ENCODE assay signal across 14 mouse cellular contexts in genomic region chr15:25948257-25949223, GRCm38 (mm10). TPM values are rescaled to one million over a fixed set of nuclear protein-coding genes. Genes with fewer than 3 reads are reported as not detected.
A peak's percentile ranks its signal among the peaks of the same experiment; 100 is the strongest.
DNase-seq lines count a peak whose midpoint lies in the region; ATAC-seq and TF ChIP-seq lines count a peak whose summit lies in the region.
"Had no signal": no experiment of that assay in that cellular context is flagged by ENCODE, and none has a peak within 500 bp of the region (broad histone marks: within the 10 kb centered on the region; RNA-seq: fewer than 3 reads in every experiment).

No protein-coding gene starts in this region.

- peak; percentile 61 for ATAC-seq in hindbrain, embryonic 16.5 days
- ATAC-seq in hindbrain, embryonic 11.5 days (ENCODE audit: low FRiP score) = no peak

- no peaks in the 10 kb centered on the region for H3K9me3 ChIP-seq in hindbrain, embryonic 16.5 days (ENCODE audit: control insufficient read depth, low read length)
- no peaks in the 10 kb centered on the region for H3K9me3 ChIP-seq in hindbrain, embryonic 11.5 days (ENCODE audit: control insufficient read depth, low read length)
- H3K9me3 ChIP-seq: kidney, embryonic 15.5 days; limb, embryonic 13.5 days had no signal

- no peak overlapping the region for H3K4me3 ChIP-seq in hindbrain, embryonic 16.5 days (ENCODE audit: low read length)
- H3K4me3 ChIP-seq in hindbrain, embryonic 11.5 days (ENCODE audit: low read depth, low read length) = no peak overlapping the region
- no peak overlapping the region for H3K4me3 ChIP-seq in myocyte
- H3K4me3 ChIP-seq: erythroblast, embryonic 14.5 days; kidney, embryonic 15.5 days; limb, embryonic 13.5 days had no signal

- 78% methylated on average over 26 of the region's 26 CpGs for WGBS in hindbrain, embryonic 16.5 days
- 85% methylated on average over 26 of the region's 26 CpGs for WGBS in hindbrain, embryonic 11.5 days

- DNase-seq in cerebellum, postnatal 14 days = peak; percentile 33 to 59
- DNase-seq in cerebellum, postnatal 36 days = no peak
- no peak for DNase-seq in hindbrain, embryonic 11.5 days (ENCODE audit: low spot score)
- peak; percentile 70 for DNase-seq in adipocyte (ENCODE audit: low spot score)
- DNase-seq in right cerebral cortex, postnatal 14 days = no peak
- no peak for DNase-seq in kidney, postnatal 14 days
- DNase-seq: layer of hippocampus, postnatal 36 days; spleen, adult 18-20 months had no signal

- no peaks in the 10 kb centered on the region for H3K36me3 ChIP-seq in hindbrain, embryonic 16.5 days (ENCODE audit: control insufficient read depth, insufficient read depth, low read length)
- H3K36me3 ChIP-seq in hindbrain, embryonic 11.5 days (ENCODE audit: control insufficient read depth, insufficient read depth, low read length) = no peaks in the 10 kb centered on the region
- H3K36me3 ChIP-seq in myocyte (ENCODE audit: control insufficient read depth, insufficient read depth) = no peaks in the 10 kb centered on the region
- H3K36me3 ChIP-seq: kidney, embryonic 15.5 days; limb, embryonic 13.5 days had no signal

- H3K4me1 ChIP-seq in hindbrain, embryonic 16.5 days (ENCODE audit: control insufficient read depth, insufficient read depth, low read depth, low read length) = no peaks in the 10 kb centered on the region
- H3K4me1 ChIP-seq in hindbrain, embryonic 11.5 days (replicated peaks; ENCODE audit: control insufficient read depth, insufficient read depth, low read length) = no peaks in the 10 kb centered on the region
- H3K4me1 ChIP-seq: kidney, embryonic 15.5 days had no signal

- no peaks in the 10 kb centered on the region for H3K27me3 ChIP-seq in hindbrain, embryonic 16.5 days (replicated peaks; ENCODE audit: control insufficient read depth, insufficient read depth, low read length)
- H3K27me3 ChIP-seq in hindbrain, embryonic 11.5 days (ENCODE audit: control insufficient read depth, insufficient read depth, low read length) = no peaks in the 10 kb centered on the region
- no peaks in the 10 kb centered on the region for H3K27me3 ChIP-seq in myocyte (ENCODE audit: control insufficient read depth, insufficient read depth, insufficient read length)
- H3K27me3 ChIP-seq: kidney, embryonic 15.5 days; limb, embryonic 13.5 days had no signal

- peaks cover 60% of the 10 kb centered on the region for H3K79me2 ChIP-seq in myocyte (ENCODE audit: control insufficient read depth, insufficient read depth)

- H3K9ac ChIP-seq in hindbrain, embryonic 16.5 days (ENCODE audit: low read depth, low read length) = no peak overlapping the region
- H3K9ac ChIP-seq in hindbrain, embryonic 11.5 days (ENCODE audit: low read depth, low read length) = no peak overlapping the region
- H3K9ac ChIP-seq: kidney, embryonic 15.5 days; limb, embryonic 13.5 days had no signal

- TF ChIP-seq POLR2A in myocyte (IDR thresholded peaks at IDR 0.05; ENCODE audit: insufficient read length, low read depth) = no peak

- H3K27ac ChIP-seq in hindbrain, embryonic 16.5 days (ENCODE audit: low read depth, low read length) = no peak overlapping the region
- H3K27ac ChIP-seq in hindbrain, embryonic 11.5 days (ENCODE audit: low read depth, low read length) = no peak overlapping the region
- H3K27ac ChIP-seq: kidney, embryonic 15.5 days; limb, embryonic 13.5 days; macrophage had no signal

- H3K4me2 ChIP-seq in hindbrain, embryonic 16.5 days (ENCODE audit: low read length) = no peak overlapping the region
- no peak overlapping the region for H3K4me2 ChIP-seq in hindbrain, embryonic 11.5 days (replicated peaks; ENCODE audit: low read depth, low read length)
- no peak overlapping the region for H3K4me2 ChIP-seq in myocyte (ENCODE audit: low read depth)
- H3K4me2 ChIP-seq: kidney, embryonic 15.5 days; limb, embryonic 13.5 days had no signal

- no peak overlapping the region for H3ac ChIP-seq in myocyte (ENCODE audit: control insufficient read depth, insufficient read length)

TF ChIP-seq in myocyte, 11 proteins besides CTCF, POLR2A, EP300 and RAD21:
- TF ChIP-seq USF1 (IDR thresholded peaks at IDR 0.05; ENCODE audit: low read depth) (no peak), SRF (IDR thresholded peaks at IDR 0.05; ENCODE audit: control insufficient read depth, insufficient read length, low read depth) (no peak), POLR2AphosphoS2 (IDR thresholded peaks at IDR 0.05; ENCODE audit: insufficient read length, low read depth) (no peak), TCF3 (IDR thresholded peaks at IDR 0.05; ENCODE audit: insufficient read length, low read depth) (no peak), CEBPB (IDR thresholded peaks at IDR 0.05; ENCODE audit: insufficient read depth, poor library complexity, severe bottlenecking) (no peak), E2F4 (IDR thresholded peaks at IDR 0.05; ENCODE audit: insufficient read depth) (no peak), REST (IDR thresholded peaks at IDR 0.05; ENCODE audit: insufficient read depth, insufficient read length) (no peak), MYOD1 (IDR thresholded peaks at IDR 0.05; ENCODE audit: control insufficient read depth in 1 of 3, insufficient read length in 2 of 3, low read depth in 2 of 3) (peak in 1 of 3 experiments; percentile 30), TCF12 (IDR thresholded peaks at IDR 0.05; ENCODE audit: insufficient read depth, poor library complexity, severe bottlenecking) (no peak), MYOG (IDR thresholded peaks at IDR 0.05; ENCODE audit: control insufficient read depth in 1 of 3, insufficient read depth in 1 of 3, insufficient read length in 2 of 3, low read depth in 2 of 3) (peak in 2 of 3 experiments; percentile 31 to 35), MAX (IDR thresholded peaks at IDR 0.05; ENCODE audit: low read depth) (no peak)

RNA-seq across cellular contexts. Expression of gene Zfp622, which starts 35.6 kb away (rescaled TPM):
- 26.8 and 31.1 TPM in 2 replicates for polyA plus RNA-seq in hindbrain, embryonic 16.5 days (2015; fragmentation: Nextera tagmentation; extraction: Ambion mirVana)
- 34.8 and 35.0 TPM in 2 replicates for polyA plus RNA-seq in hindbrain, embryonic 11.5 days (2014; fragmentation: Nextera tagmentation; extraction: Ambion mirVana)
- polyA plus RNA-seq in myocyte (2012; fragmentation: generic; extraction: Trizol) = 102 TPM

Comparison
In these comparisons a context has a peak if more than half of its experiments do, and no peak if none do; other contexts are left out.
1. DNase-seq: peak in cerebellum, postnatal 14 days (2 of 2) and adipocyte (single experiment); none in cerebellum, postnatal 36 days (0 of 2), hindbrain, embryonic 11.5 days (single experiment), right cerebral cortex, postnatal 14 days (single experiment) and kidney, postnatal 14 days (single experiment).